Mouse (Mus musculus) c-Kit-positive CD71-positive TER-119-negative erythroid progenitor cells, embryonic 14.5 days (primary cell): ENCODE results near the gene Lpcat1.

ENCODE experiments used
- DNase-seq: peaks from one replicate; pipeline ENCODE4 v3.0.0-alpha.2; 2013; ENCODE audit warnings: low read depth

Lpcat1 gene

GRCm38 (mm10) chr13:73467034-73467420, at the start of gene Lpcat1:
Gene Lpcat1, plus strand, starts transcription at chr13:73467197.
- DNase-seq = peak; percentile 80

- no peak for DNase-seq
These were observed 49.3 kb upstream of the Lpcat1 start for GRCm38 (mm10) chr13:73417478-73418220.

DNA sequence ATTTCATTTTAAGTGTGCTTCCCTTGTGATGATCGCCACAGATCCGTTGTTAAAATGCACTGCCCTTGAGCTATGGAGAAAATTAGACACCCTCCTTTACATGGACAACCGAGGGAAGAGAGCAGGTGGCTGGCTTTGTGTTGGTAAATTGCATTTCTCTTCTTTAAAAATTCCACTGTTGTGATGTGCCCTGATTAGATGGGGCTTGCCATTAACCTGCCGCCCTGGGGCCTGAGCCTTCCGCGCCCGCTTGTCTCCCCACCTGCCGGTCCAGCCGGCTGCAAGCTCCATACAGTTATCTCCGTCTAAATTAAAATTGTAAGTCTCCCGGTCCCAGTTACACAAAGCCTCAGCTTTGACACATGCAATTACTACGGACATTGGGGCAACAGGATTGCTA, 48.7 kb upstream of the Lpcat1 start:
- no peak for DNase-seq

- no peak for DNase-seq
These were observed 47.8 kb upstream of the Lpcat1 start for GRCm38 (mm10) chr13:73419244-73419643.

- no peak for DNase-seq
These were observed 44.0 kb upstream of the Lpcat1 start for GRCm38 (mm10) chr13:73423043-73423442.

DNA sequence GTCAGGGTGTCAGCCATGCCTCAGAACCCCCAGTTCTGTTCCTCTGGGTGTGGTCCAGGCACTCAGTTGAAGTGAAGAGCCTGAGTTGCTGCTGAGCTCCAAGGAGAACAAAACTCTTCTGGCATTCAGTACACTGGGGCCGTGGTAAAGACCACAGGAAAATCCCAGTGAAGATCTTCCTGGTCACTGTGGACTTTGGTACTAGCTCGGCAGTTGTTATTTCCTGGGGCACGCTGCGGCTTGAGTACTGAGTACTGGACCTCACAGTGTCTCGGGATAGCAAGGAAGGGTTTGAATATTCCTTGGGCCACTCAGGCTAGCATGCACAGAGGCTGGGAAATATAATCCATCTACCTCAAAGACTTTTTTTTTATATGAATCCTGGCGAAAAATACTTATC, 42.0 kb upstream of the Lpcat1 start:
- no peak for DNase-seq

DNA sequence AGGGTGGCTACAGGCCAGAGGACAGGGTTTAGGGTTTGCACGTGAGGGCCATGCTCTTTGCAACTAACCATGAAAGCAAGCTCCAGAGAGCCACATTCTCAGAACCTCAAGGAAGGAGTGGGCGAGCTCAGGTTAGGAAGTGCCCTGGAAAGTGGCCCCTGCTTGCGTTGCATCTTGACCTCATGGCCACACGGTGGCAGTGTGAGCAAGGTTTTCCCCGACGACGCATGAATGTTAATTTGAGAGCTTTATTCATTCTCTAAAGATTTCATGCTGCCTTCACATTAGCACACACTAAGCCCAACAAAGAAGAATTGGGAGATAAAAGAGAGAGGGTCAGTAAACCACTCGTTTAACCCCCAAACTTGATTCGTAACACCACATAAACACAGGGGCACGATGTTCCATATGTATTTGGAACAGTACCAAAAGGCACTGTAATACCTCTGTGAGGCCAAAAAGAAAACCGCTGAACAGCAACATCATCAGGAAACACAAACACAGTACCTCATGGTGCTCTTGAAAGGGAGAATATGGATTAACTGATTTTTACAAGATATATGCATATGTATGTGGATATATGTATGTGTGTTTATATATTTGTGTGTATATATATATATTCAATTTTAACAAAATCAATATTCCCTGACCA, 41.0 kb upstream of the Lpcat1 start:
- peak; percentile 62 for DNase-seq

- DNase-seq = no peak
These were observed 40.4 kb upstream of the Lpcat1 start for GRCm38 (mm10) chr13:73426587-73426986.

DNA sequence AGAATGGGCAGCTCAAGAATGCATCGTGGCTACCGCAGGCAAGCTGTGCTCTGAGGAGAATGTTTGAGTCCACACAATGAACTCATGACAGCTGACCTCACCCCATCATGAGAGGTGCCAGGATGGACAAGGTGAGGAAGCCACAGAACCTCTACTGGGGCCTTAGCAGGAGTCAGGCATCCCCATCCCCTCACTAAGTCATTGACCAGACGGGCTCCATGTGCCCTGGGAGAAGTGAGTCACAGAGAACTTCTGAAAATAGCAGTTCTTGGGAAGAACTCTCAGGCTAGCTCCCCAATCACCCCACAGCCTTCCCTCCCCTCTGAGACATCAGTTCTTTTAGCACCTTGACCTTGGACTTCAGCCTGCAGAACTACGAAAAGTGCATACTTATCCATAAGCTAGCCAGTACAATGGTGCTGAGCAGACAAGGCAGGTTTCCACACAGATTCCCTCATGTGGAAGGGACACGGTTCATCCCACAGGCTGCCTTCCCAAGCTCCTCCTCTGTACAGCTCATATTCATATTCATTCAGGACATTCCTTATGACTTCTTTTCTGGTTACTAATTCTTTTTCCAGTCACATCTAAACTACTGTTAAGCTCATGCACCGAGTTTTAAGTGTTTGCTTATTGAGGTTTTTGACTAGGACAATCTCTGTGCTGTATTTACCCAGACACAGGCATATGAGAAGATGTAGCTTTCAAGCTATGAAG, 37.2 kb upstream of the Lpcat1 start:
- no peak for DNase-seq

GRCm38 (mm10) chr13:73432466-73433149, 34.4 kb upstream of the Lpcat1 start:
- DNase-seq = no peak

- DNase-seq = no peak
These were observed 33.1 kb upstream of the Lpcat1 start for GRCm38 (mm10) chr13:73433681-73434535.

- no peak for DNase-seq
These were observed 32.3 kb upstream of the Lpcat1 start for GRCm38 (mm10) chr13:73434687-73435086.

GRCm38 (mm10) chr13:73435662-73436061, 31.3 kb upstream of the Lpcat1 start:
- no peak for DNase-seq

DNA sequence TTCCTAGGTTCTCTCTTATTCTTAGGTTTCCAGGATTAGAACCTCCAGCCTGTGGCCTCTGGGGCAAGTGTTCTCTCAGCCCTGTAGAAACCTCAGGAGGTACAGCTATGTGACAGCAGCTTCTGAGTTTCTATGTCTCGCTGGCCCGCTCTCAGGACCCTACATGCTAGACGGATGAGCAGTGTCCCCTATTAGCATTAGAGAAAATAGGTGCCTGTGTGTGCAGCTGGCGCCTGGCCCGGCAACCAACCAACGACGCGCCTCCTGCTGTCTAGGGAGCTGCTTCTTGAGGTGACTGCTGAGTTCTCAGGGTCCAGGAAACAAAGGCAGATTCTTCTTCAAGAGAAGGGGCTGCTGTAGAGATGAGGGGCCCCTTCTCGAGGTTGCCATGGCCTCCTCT, 27.9 kb upstream of the Lpcat1 start:
- DNase-seq = no peak

DNA sequence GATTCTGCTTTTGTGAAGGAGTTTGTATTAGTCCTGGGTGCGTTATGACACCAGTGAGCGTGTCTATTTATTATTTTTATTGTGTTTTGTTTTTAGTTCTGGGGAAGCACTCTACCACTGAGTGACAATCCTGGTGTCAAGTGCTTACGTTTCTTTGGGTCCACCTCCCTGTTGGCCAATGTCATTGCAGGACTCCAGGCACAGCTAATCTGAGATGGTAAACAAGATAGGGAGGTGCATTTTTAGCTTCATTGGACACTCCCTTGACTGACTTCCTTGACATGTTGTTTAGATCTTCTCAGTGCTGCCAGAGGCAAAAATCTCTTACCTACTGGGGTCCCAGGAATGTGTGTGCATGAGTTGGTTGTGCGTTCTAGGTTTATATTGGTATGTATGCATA, 26.0 kb upstream of the Lpcat1 start:
- no peak for DNase-seq

- DNase-seq = no peak
These were observed 25.3 kb upstream of the Lpcat1 start for GRCm38 (mm10) chr13:73441686-73442085.

- DNase-seq = no peak
These were observed 24.6 kb upstream of the Lpcat1 start for GRCm38 (mm10) chr13:73442431-73442830.

DNA sequence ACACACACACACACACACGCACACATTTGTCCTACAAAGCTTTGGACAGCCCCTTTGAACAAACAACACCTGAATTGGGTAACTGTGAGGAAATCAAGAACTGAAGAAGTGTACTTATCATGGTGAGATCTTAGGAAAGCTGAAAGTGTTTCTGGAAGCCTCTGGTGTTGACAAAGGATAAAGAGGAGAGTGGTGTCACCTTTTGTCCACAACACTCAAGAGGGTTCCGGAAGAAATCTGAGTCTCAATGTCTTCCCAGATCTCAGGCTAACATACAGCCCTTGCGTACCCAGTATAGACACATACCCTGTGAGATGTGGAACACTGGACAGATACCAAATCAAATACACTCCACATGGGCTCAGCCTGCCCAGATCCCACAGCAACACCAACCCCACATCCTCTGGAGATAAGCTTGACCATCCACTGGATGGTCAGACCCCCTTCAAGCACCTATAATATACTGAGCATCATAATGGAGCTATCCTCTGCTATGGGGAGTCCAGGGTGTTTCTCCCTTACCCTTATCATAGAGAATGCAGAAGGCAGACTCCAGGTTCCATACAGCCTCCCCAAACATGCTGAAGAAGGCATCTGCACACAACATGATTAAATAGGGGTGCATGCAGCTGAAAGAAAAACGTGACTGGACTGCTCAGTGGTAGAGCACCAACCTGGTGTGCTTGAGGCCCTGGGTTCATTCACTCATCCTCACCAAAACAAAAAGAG, 23.7 kb upstream of the Lpcat1 start:
- DNase-seq = no peak

- DNase-seq = no peak
These were observed 21.9 kb upstream of the Lpcat1 start for GRCm38 (mm10) chr13:73445087-73445486.

GRCm38 (mm10) chr13:73446076-73446475, 20.9 kb upstream of the Lpcat1 start:
- DNase-seq = no peak

- no peak for DNase-seq
These were observed 20.5 kb upstream of the Lpcat1 start for GRCm38 (mm10) chr13:73446494-73446893.
